Mouse (Mus musculus) embryonic stem cell, embryonic (primary cell): ENCODE data around the gene Uggt2.

ENCODE experiments used
- CTCF ChIA-PET, 4 experiments: fragments of 300-600 bp in 2 of 4; fragments of 350-600 bp in 2 of 4; sonication (Branson Sonifier 250); formaldehyde crosslinking; loops; one replicate each; lab custom pipeline; 2022; ENCODE audit warnings: inconsistent platforms in 2 of 4; lab: Charles Lee
- POLR2A ChIA-PET, 4 experiments: fragments of 300-600 bp in 2 of 4; fragments of 350-600 bp in 2 of 4; sonication (Branson Sonifier 250); formaldehyde crosslinking; loops; one replicate each; lab custom pipeline; 2022; ENCODE audit warnings: antibody characterized with exemption in 4 of 4, inconsistent platforms in 1 of 4; lab: Charles Lee

Uggt2 gene

DNA sequence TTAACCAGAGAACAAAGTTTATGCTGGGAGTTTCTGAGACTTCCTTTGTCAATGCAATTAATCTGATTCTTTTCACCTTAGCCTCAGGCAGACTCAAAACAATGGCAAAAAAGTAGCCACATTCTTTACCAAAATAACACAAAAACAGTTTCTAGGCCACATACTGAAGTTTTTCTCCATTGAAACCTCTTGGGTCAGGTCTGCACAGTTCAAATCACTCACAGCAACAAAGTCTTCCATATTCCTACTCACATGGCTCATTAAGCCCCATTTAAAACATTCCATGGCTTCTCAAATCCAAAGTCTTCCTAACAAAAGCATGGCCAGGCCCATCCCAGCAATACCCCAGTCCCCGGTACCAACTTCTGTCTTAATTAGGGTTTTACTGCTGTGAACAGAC lies 46.3 kb downstream of the Uggt2 start:
- ChIA-PET POLR2A (interaction anchor here in 1 of 4 experiments (1.5 kb wide), 1 partner anchor 45 kb away, joined by 3 read pairs; no protein-coding TSS in a partner anchor), CTCF (no interaction called here)

DNA sequence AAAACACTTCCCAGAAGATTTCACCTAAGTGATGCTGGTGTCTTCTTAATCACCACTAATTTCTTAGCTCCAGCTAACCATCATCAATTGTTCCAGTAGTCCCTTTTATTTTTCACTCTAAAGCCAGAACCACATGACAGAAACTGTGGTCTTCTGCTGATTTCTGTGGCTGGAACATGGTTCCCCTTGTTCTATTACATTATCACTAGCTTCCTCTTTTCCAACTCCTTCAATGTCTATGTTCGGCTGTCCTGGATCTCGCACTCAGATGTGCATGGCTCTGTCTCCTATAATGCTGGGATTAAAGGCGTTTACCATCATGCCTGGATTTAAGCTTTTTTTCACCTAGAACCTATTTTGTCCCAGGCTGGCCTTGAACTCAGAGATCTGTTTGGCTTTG lies 46.9 kb downstream of the Uggt2 start:
- CTCF ChIA-PET = no interaction called here
- POLR2A ChIA-PET = no interaction called here

DNA sequence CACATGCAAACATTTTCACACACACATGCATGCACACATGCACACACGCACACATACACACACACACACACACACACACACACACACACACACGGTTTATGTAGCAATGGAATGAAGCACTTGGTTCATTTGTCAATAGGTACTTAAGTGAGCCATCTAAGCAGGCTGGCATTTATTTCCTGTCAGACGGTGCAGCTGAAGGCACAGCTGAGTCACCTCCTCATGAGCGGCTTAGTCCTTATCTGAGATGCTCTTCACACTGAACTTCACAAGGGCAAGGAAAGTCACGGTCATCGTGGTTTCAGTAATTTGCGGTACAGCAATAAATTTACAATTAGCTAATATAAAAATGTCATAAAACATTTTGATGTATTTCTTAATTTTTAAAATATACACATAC lies 55.5 kb downstream of the Uggt2 start:
- POLR2A ChIA-PET = no interaction called here
- CTCF ChIA-PET = no interaction called here

DNA sequence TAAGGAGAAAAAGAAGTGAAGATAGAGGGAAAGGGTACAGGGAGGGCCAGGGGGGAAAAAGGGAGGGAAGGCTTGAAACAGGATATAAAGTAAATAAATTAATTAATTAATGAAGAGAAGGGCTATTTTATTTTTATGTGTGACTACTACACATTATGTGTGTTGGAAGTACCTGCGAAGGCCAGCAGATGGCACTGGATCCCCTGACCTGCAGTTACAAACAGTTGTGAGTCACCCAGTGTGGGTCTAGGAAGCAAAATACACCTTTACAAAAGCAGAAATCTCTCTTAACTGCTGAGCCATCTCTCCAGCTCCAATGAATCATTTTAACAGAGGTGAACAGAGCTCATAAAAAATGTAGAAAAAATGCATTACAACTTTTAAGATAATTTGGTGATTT lies 59.0 kb downstream of the Uggt2 start:
- CTCF ChIA-PET = interaction anchor here in 2 of 4 experiments (0.9 to 1.4 kb wide), 2 partner anchors 14 to 1021 kb away, joined by 3 to 6 read pairs; no protein-coding TSS in a partner anchor

DNA sequence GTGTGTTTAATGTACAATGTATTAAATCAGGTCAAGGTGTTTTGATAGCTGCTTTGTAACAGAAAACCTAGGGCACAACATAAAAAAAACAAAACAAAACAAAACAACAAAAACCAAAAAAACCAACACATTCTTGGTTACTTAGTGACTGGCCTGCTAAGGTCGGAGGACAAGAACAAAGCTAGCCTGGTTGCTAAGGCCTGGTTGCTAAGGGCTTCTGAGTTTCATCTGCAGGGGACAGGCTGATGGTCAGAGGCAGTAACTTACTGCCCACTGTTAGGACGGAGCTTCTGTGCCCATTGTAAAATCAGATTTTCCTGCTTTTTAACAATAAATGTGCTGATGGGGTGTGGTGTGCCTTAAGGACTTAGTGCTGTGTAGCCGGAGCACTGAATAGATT lies 61.5 kb downstream of the Uggt2 start:
- CTCF ChIA-PET = interaction anchor here in 2 of 4 experiments (0.6 to 2.1 kb wide), 3 partner anchors 11 to 221 kb away, joined by 3 to 12 read pairs (median 7); no protein-coding TSS in a partner anchor
- POLR2A ChIA-PET = interaction anchor here in 1 of 4 experiments (1.1 kb wide), 1 partner anchor 16 kb away, joined by 3 read pairs; no protein-coding TSS in a partner anchor

More for the DNA sequence above, 59.0 kb downstream of the Uggt2 start:
- POLR2A ChIA-PET = interaction anchor here in 1 of 4 experiments (0.9 to 1.1 kb wide), 2 partner anchors 10 to 45 kb away, joined by 3 read pairs; no protein-coding TSS in a partner anchor

DNA sequence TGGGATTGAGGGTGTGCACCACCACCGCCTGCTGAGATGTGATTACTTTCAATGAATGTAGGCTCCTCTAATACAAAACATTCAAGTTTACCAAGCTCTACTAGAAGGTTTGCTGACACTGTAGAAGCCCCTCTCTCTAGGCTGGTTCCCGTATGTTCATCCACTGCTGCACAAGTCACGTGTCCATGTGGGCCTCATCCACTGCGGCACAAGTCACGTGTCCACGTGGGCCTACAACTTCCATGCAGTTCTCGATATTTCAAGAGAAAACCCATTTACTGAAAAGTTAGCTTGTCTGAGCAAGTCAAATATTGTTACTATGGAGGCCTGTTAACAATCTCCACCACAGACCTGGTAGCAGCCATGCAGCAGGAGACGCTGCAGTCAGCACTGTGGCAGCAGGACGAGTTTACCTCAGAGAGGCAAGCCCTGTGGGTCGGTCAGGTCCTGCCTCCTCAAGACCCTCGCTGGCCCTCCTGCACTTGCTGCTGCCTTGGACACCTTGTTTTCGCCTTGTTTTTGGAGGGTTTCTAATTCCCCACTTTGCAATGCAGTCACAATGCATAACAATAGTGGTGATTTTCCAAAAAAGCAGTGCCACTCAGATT lies 62.0 kb downstream of the Uggt2 start:
- ChIA-PET POLR2A (interaction anchor here in 1 of 4 experiments (1.1 to 1.2 kb wide), 2 partner anchors 11 to 16 kb away, joined by 3 to 6 read pairs; no protein-coding TSS in a partner anchor), CTCF (interaction anchor here in 3 of 4 experiments (0.6 to 2.1 kb wide), 3 partner anchors 10 to 968 kb away, joined by 3 to 7 read pairs (median 3); no protein-coding TSS in a partner anchor)

DNA sequence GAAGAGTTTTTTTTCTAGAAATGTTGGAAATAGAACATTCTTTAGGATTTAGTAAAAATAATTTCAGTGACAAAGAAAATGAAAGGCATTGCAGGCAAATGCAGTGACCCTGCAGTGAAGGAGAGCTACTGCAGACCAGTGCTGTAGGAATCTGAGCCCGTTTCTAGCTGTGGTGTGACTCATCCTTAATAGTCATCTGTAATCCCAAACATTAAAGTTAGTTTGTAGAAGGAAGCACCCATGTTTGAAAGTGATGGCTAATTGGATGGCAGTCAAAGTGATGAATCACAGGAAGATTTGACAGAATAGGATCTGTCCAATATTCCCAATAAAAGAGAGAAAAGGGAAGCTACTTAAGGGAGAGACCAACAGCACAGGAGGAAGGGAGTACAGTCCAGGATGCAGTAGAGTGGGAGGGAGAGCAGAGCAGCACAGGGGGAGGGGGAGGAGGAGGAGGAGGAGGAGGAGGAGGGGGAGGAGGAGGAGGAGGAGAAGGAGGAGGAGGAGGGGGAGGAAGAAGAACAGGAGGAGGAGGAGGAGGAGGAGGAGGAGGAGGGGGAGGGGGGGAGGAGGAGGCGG lies 71.5 kb downstream of the Uggt2 start:
- POLR2A ChIA-PET = no interaction called here
- CTCF ChIA-PET = interaction anchor here (0.5 to 2.4 kb wide), 6 partner anchors 20 to 901 kb away, joined by 3 to 18 read pairs (median 10); no protein-coding TSS in a partner anchor

DNA sequence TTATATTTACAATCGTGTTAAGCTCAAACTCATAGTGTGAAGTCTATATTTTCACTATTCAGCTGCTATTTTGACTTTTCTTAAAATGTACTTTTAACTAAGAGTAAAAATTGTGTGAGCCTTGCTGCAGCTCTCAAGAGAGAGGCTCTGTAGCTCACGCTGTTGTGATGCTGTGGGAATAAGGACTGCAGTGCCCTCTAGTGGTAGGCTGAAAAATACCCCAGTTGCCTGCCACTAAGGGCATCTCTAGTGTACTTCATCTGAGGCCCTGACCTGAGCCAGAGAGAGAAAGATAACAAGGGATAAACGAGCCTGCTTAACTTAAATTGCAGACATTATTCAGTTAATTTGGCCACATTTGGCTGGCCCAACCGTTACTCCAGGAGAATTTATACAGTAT lies 72.1 kb downstream of the Uggt2 start:
- POLR2A ChIA-PET = interaction anchor here in 1 of 4 experiments (1.4 to 1.7 kb wide), 3 partner anchors 10 to 75 kb away, joined by 4 to 6 read pairs (median 5); no protein-coding TSS in a partner anchor
- CTCF ChIA-PET = interaction anchor here (0.5 to 2.4 kb wide), 17 partner anchors 9 to 901 kb away, joined by 3 to 18 read pairs (median 5); no protein-coding TSS in a partner anchor

DNA sequence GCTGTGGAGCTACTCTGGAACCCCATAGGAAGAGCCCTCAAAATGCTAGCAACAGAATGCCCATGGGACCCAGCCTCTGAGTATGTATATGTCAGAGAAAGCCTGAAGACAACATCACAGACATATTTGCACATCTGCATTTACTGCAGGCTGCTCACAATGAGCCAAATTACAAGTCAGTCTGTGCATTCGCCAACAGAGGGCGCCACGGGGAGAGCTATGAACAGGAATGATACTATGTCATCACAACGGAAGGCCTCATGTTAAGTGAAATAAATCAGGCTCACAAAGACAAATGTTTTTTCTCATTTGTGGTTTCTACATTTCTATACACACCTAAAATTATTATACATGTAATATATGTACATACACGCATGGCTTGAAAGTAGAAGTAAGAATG lies 73.3 kb downstream of the Uggt2 start:
- POLR2A ChIA-PET = interaction anchor here in 2 of 4 experiments (1.0 to 1.7 kb wide), 4 partner anchors 11 to 76 kb away, joined by 3 to 6 read pairs (median 4); no protein-coding TSS in a partner anchor
- CTCF ChIA-PET = interaction anchor here in 3 of 4 experiments (0.6 to 2.4 kb wide), 15 partner anchors 10 to 1035 kb away, joined by 3 to 18 read pairs (median 4); partner anchors contain the start of gene Dzip1 (in 1 of the 3)

DNA sequence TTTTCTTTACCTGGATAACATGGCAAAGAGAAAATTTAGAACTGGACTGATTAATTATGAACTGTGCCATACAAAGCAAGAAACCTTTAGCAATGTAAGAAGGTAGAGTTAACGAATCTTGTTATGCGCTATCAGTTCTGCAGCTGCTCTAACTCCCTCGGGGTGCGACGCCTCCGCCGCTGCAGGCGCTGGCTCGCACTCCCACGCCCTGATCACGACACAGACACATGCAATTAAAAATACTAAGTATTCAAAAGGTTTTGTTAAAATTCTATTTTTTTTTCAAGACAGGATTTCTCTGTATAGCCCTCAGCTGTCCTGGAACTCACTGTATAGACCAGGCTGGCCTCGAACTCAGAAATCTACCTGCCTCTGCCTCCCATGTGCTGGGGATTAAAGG lies 85.7 kb downstream of the Uggt2 start:
- CTCF ChIA-PET = no interaction called here

DNA sequence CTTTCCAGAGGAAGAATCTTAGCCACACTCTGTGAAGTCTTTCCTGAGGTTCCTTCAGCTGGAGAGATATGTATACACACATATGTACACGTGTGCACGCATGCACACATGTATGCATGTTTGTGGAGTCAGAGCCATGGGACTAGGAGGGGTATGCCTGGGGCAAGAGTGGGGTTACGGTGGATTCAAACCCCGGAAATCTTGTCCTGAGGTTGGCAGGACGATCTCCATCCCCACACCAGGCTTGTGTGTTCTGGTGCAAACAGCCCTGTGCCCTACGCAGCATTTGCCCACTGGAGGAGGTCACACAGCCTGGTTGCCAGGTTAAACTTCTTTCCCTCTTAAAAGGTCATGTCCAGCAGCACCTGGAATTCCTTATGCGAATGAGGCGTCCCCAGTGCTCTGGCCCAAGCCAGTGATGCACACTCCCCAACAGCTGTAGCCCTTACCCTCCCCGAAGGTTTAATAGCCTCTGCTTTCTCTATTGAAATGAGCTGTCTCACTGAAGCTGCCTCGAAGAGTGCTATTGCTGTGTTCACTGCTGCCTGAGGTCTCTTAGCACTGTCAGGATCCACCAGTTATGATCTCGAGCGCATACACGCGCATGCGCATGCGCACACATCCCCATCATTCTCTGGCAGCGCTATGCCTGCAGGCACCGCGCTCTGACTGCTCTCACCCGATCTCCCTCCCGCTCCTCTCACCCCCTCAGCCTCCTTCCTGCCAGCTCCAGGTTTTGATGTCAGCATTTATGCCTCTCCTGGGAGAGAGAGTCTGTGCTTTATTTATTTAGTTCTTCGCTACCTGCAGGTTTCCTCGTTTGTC lies 86.4 kb downstream of the Uggt2 start:
- ChIA-PET POLR2A (interaction anchor here in 1 of 4 experiments (1.0 to 1.4 kb wide), 2 partner anchors 10 to 35 kb away, joined by 3 to 4 read pairs; no protein-coding TSS in a partner anchor), CTCF (interaction anchor here in 1 of 4 experiments (0.6 kb wide), 1 partner anchor 198 kb away, joined by 12 read pairs; no protein-coding TSS in a partner anchor)

More for the DNA sequence above, 85.7 kb downstream of the Uggt2 start:
- POLR2A ChIA-PET = interaction anchor here in 2 of 4 experiments (1.0 to 1.4 kb wide), 3 partner anchors 10 to 36 kb away, joined by 3 to 5 read pairs (median 4); no protein-coding TSS in a partner anchor

DNA sequence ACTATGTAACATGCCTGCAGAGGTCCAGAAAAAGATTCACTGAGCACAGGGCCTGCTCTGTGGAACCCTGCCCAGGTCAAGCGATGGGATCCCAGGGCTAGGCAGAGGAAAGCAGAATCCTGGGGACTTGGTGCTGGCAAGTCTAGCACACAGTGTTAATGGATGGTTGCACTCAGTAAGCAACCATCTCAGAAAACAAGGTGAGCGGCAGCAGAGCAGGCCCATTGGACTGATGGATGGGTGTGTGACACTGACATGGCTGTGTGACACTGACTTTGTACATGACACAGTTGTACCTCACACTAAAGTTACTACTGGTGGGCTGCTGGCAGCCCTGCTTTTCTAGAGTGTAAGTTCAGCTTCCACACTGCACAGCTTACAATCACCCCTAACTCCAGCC lies 89.7 kb downstream of the Uggt2 start:
- ChIA-PET POLR2A (no interaction called here), CTCF (no interaction called here)

DNA sequence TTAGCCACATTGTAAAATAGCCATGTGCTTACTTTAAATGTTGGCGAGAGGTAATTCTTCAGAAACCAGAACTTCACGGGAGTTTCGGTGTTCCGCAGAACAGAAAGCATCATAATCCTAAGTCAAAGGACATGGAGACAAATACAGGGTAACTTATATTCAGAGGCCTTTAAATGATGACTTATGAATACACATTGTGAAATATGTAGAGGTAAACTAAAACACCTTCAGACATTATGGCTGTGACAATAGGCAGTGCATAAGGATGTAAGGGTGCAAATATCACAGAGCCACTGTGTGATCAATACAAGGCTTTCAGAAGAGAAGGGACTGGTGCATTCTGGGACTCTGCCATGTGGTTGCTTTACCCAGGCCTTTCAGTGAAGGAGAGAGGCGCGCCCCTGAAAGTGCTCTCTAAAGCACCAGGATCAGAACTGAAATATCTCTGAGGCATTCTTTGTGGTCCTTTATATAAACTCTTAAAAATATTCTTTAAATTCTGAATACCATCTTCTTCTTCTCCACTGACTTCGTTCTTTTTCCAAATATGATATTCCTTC lies 91.1 kb downstream of the Uggt2 start:
- POLR2A ChIA-PET = interaction anchor here in 3 of 4 experiments (0.6 to 2.8 kb wide), 16 partner anchors 10 to 1267 kb away, joined by 3 to 30 read pairs (median 6); partner anchors contain the start of genes Dzip1 (in 1 of the 3), Mbnl2 (in 1 of the 3) and Uggt2 (in 1 of the 3)

DNA sequence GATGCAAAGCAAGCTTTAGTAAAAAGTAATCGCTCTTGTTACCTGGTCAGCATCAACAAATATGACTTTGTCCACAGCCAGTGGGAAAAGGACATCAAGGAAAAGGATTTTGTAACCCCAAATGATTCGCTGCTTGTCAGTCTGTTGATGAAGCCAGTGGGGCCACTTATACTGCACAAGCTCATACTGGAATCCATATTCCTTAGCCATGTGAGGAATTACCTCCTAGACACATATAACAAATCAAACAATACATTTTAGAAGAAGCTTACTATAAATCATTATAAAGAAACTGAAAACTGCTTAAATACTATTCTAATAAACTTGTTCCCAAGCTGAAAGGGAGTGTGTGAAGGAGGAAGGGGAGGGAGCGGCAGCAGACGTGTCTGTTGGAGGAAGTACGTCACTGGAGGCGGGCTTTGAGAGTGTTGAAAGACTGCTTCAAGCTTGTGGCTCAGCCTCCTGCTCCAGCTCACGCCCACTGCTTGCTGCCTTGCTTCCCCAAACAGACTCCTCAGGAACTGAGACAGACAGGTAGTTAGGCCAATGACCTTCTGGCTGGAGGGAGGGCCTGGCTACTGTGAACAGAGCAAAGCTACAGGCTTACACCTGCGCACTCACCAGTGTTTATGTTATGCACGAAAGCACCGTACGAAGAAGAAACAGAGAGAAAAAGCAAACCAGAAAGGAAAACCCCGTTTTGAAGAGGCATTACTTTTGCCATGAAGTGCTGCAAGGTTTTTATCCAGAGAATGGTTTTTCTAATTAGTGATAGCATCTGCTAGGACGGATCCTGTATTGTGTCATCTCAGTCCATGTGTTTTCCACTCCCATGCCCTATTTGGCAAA lies 91.9 kb downstream of the Uggt2 start:
- CTCF ChIA-PET = interaction anchor here (0.5 to 2.6 kb wide), 7 partner anchors 11 to 829 kb away, joined by 3 to 19 read pairs (median 9); no protein-coding TSS in a partner anchor
- POLR2A ChIA-PET = interaction anchor here in 3 of 4 experiments (0.6 to 2.8 kb wide), 24 partner anchors 9 to 1472 kb away, joined by 3 to 30 read pairs (median 4); partner anchors contain the start of genes Dnajc3 (in 1 of the 3), Dzip1 (in 1 of the 3), Mbnl2 (in 1 of the 3) and Rap2a (in 1 of the 3)

More for the DNA sequence above, 91.1 kb downstream of the Uggt2 start:
- CTCF ChIA-PET = interaction anchor here (0.5 to 2.6 kb wide), 6 partner anchors 11 to 830 kb away, joined by 3 to 19 read pairs (median 10); no protein-coding TSS in a partner anchor

DNA sequence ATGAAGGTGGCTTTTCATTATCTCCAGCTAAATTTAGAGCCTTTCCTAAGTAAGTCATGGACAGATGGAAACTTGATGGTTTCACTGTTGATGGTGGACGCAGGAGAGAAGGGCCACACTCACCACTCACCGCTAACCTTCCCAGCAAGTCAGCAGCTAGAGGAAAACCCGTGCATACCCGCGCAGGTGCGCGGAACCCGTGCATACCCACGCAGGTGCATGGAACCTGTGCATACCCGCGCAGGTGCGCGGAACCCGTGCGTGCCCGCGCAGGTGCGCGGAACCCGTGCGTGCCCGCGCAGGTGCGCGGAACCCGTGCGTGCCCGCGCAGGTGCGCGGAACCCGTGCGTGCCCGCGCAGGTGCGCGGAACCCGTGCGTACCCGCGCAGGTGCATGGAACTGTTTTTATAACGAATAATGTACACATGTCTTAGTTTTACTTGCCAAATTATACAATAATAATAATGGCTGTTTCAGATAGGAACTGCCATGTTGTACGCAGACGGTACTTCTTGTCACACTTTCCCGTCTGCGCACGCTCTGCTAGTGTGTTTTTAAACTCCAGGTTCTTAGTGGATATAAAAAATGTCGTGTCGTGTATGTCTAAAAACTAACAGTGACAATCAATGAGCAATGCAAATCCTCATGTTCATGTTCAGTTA lies 92.7 kb downstream of the Uggt2 start:
- ChIA-PET CTCF (interaction anchor here in 3 of 4 experiments (0.5 to 2.6 kb wide), 4 partner anchors 19 to 20 kb away, joined by 3 to 19 read pairs (median 9); no protein-coding TSS in a partner anchor), POLR2A (interaction anchor here in 3 of 4 experiments (0.6 to 2.8 kb wide), 27 partner anchors 8 to 1473 kb away, joined by 3 to 30 read pairs (median 4); partner anchors contain the start of genes Dzip1 (in 2 of the 3), Dnajc3 (in 1 of the 3), Rap2a (in 1 of the 3) and Uggt2 (in 1 of the 3))
